Mouse (Mus musculus): ENCODE measurements at regions not wholly inside any gene's neighbourhood (a gene's known extent, or its start where the extent isn't known, plus 50 kb on each side); places are given as distances from the start of the nearest gene placed in this dataset.

DNA sequence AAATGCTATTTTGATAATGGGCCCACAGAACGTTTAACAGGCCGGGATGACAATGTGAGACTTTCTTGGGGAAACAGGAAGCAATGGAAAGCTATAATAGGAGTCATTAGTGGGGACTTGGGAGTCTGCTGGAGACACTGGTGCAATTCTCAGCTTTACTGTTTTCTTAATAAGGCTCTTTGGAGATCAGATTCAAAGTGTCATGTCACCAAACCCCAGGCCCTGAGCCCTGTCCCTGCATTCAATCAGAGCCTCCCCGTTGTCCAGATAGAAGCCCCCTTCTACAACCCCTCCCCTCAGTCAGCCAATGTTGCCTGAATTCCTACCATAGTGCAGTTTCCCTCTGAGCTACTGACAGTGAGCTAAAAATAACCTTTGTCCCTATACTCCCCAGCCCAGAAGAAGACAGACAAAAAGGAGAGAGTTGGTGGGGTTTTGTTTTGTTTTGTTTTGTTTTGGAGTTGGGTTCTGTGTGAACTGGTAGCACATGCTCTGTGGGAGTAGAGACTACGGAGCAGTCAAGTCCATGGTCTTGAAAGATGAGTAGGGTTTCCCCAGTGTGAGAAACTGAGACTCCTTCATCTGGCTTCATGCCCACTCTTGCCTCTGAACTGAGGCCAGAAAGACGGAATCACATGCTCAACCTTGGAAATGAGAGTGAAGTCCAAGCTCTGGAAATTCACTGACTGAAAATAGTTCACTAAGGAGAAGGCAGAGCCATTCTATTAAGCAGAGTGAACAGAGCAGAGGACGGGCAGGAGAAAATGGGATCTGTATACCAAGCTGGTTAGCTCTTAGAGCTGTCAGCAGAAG is 267.3 kb downstream of the Gm826 start:
- DNase-seq (ENCODE audit: low spot score) = no peak
- Histone ChIP-seq H3K9ac (ENCODE audit: low read length) (no peak overlapping the region), H3K9me3 (ENCODE audit: control insufficient read depth, low read length) (no peaks in the 10 kb centered on the region), H3K4me3 (ENCODE audit: low read depth, low read length) (no peak overlapping the region), H3K4me2 (ENCODE audit: low read length) (no peak overlapping the region), H3K4me1 (replicated peaks; ENCODE audit: control insufficient read depth, insufficient read depth, low read length) (peaks cover 14% of the 10 kb centered on the region), H3K36me3 (ENCODE audit: control insufficient read depth, insufficient read depth, low read length) (no peaks in the 10 kb centered on the region), H3K27ac (ENCODE audit: low read depth) (0 out of 2 replicates have a peak overlapping the region, but pooled peaks have one; percentile 0), H3K27me3 (replicated peaks; ENCODE audit: control insufficient read depth, insufficient read depth, low read length) (no peaks in the 10 kb centered on the region)
- ATAC-seq (replicated peaks; ENCODE audit: low FRiP score, low TSS enrichment, low read depth) = no peak
- WGBS = 35% methylated on average over 6 of the region's 6 CpGs

DNA sequence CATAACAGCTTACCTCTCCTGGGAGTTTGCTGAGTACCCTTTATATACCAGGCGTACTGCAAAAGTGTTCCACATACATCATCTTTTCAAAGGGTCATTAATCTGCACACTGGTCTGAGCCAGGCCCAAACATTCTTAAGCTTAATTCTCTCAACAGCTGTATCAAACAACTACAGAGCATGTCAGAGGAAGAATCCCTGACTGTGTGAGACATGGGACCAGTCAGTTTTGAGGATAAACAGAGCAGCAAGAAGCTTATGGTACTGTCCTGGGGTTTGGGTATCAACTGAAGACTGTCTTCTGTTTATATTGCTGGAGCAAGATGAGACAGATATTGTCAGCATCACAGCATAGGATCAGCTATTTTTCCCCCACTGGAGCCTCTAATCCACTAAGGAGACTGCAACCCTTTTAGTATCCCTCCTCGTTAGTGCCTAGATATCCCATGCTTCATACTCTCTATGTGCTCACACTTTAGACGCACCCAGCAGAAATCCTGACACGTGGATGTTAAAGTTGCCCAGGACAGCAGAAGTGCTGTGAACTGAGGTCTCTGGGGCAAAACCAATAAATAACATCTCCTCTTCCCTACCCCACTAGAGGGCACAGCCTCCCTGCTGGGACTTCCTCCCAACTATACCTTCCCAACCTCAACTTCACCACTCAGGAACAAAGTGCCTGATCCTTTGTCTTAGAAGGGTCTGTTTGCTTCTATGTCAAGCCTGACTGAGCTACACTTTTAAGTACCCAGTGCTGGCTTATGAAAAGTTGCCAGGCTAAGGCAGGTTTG is 271.6 kb downstream of the Gm826 start:
- ATAC-seq (replicated peaks; ENCODE audit: low FRiP score, low TSS enrichment, low read depth) (peak; percentile 77), DNase-seq (ENCODE audit: low spot score) (no peak)
- Histone ChIP-seq H3K4me1 (replicated peaks; ENCODE audit: control insufficient read depth, insufficient read depth, low read length) (peaks cover 15% of the 10 kb centered on the region), H3K27me3 (replicated peaks; ENCODE audit: control insufficient read depth, insufficient read depth, low read length) (no peaks in the 10 kb centered on the region; the same call in 1 of the 2 replicates), H3K9me3 (ENCODE audit: control insufficient read depth, low read length) (no peaks in the 10 kb centered on the region), H3K4me3 (ENCODE audit: low read depth, low read length) (no peak overlapping the region), H3K9ac (ENCODE audit: low read length) (no peak overlapping the region), H3K4me2 (ENCODE audit: low read length) (no peak overlapping the region), H3K36me3 (ENCODE audit: control insufficient read depth, insufficient read depth, low read length) (no peaks in the 10 kb centered on the region), H3K27ac (ENCODE audit: low read depth) (peak overlapping the region; percentile 7; the same call in 1 of the 2 replicates)
- 30% methylated on average over 4 of the region's 4 CpGs for WGBS

DNA sequence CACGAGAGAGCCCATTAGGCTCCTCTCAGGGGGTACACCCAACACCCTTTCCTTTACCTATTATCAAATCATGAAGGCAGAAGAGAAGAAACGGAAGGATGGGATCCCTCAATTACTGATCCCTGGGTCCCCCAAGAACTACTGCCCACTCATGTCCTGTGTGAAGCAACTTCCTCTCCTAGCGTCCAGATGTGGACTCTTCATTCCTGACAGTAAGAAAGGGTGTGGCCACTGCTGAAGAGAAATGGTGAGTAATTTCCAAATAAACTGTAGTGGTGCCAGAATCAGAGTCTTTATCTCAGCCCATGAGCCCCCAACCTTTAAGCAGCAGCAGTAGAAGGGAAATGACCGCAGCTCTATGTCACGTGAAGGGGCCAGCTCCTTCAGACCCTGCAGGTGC is 273.9 kb downstream of the Gm826 start:
- DNase-seq (ENCODE audit: low spot score) = no peak
- 84% methylated on average over 5 of the region's 5 CpGs for WGBS
- H3K36me3 ChIP-seq (ENCODE audit: control insufficient read depth, insufficient read depth, low read length) = no peaks in the 10 kb centered on the region

DNA sequence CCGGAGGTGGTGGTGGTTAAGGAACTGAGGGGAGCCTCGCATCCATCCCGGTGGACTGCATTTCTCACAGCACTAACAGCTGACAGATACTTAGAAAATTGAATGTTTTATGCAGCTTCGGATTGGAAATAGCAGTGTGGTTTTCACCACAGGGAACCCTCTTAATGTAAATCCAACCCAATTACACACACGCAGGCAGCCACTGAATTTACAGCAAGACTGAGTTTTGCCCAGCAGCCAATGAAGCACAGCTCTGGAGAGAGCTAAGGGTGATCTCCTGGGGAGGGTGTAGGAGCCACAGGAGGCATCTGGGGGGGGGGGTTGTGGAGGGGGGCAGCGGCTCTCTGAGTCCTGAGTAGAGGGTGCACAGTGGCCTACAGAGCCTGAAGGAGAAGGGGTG is 276.8 kb downstream of the Gm826 start:
- DNase-seq (ENCODE audit: low spot score) = no peak
- WGBS = 55% methylated on average over 6 of the region's 6 CpGs
- H3K4me1 ChIP-seq (replicated peaks; ENCODE audit: control insufficient read depth, insufficient read depth, low read length) = peaks cover 5% of the 10 kb centered on the region

More for the DNA sequence above, 273.9 kb downstream of the Gm826 start:
- no peak for ATAC-seq (replicated peaks; ENCODE audit: low FRiP score, low TSS enrichment, low read depth)
- Histone ChIP-seq H3K4me2 (ENCODE audit: low read length) (no peak overlapping the region), H3K4me3 (ENCODE audit: low read depth, low read length) (no peak overlapping the region), H3K27me3 (replicated peaks; ENCODE audit: control insufficient read depth, insufficient read depth, low read length) (no peaks in the 10 kb centered on the region; the same call in 1 of the 2 replicates), H3K27ac (ENCODE audit: low read depth) (no peak overlapping the region), H3K9ac (ENCODE audit: low read length) (no peak overlapping the region), H3K9me3 (ENCODE audit: control insufficient read depth, low read length) (no peaks in the 10 kb centered on the region), H3K4me1 (replicated peaks; ENCODE audit: control insufficient read depth, insufficient read depth, low read length) (peaks cover 10% of the 10 kb centered on the region)

DNA sequence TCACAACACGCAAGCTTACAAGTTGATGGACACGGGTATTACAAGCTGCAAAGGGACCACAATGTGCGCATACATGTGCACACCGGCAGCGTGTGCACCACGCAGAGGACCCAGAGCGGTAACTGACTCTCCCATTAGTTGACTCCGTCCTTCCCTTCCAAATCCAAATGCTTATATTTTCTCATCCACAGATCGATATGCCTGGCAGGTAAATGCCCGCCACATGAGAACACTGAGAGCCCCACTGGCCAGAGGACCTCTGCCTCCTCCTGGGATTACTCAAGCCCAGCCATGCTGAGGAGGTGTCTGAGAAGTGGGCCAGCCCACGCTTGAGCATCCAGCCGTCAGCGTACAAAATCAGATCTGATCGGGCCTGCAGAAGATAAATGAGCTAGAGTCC is 279.6 kb downstream of the Gm826 start:
- Histone ChIP-seq H3K9ac (ENCODE audit: low read length) (no peak overlapping the region), H3K4me3 (ENCODE audit: low read depth, low read length) (no peak overlapping the region), H3K27me3 (replicated peaks; ENCODE audit: control insufficient read depth, insufficient read depth, low read length) (no peaks in the 10 kb centered on the region; the same call in 1 of the 2 replicates), H3K4me2 (ENCODE audit: low read length) (no peak overlapping the region), H3K9me3 (ENCODE audit: control insufficient read depth, low read length) (no peaks in the 10 kb centered on the region), H3K4me1 (replicated peaks; ENCODE audit: control insufficient read depth, insufficient read depth, low read length) (no peaks in the 10 kb centered on the region), H3K36me3 (ENCODE audit: control insufficient read depth, insufficient read depth, low read length) (no peaks in the 10 kb centered on the region), H3K27ac (ENCODE audit: low read depth) (no peak overlapping the region)
- DNase-seq (ENCODE audit: low spot score) (no peak), ATAC-seq (replicated peaks; ENCODE audit: low FRiP score, low TSS enrichment, low read depth) (no peak)
- 88% methylated on average over 14 of the region's 14 CpGs for WGBS

More for the DNA sequence above, 276.8 kb downstream of the Gm826 start:
- H3K36me3 ChIP-seq (ENCODE audit: control insufficient read depth, insufficient read depth, low read length) = no peaks in the 10 kb centered on the region
- no peak overlapping the region for H3K4me3 ChIP-seq (ENCODE audit: low read depth, low read length)
- H3K4me2 ChIP-seq (ENCODE audit: low read length) = no peak overlapping the region
- H3K9ac ChIP-seq (ENCODE audit: low read length) = no peak overlapping the region
- H3K27ac ChIP-seq (ENCODE audit: low read depth) = no peak overlapping the region
- no peaks in the 10 kb centered on the region; the same call in 1 of the 2 replicates for H3K27me3 ChIP-seq (replicated peaks; ENCODE audit: control insufficient read depth, insufficient read depth, low read length)
- ATAC-seq (replicated peaks; ENCODE audit: low FRiP score, low TSS enrichment, low read depth) = no peak
- H3K9me3 ChIP-seq (ENCODE audit: control insufficient read depth, low read length) = no peaks in the 10 kb centered on the region

DNA sequence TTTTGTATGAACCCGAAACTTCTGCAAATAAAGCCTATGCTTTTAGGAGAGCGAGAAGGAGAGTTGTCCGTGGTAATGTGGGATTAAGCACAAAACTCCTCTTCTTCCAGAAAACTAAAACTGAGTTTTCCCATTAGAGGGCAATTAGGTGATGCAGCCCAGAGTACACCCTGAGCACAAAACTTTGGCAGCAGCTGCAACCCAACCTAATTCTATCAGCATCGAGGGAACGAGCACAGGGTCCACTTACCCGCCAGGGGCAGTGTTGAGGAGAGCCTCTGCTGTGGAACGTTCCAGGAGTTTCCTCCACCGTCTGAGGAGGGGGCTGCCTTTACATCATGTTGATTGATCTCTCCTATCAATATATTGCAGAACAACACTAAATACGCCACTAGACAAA is 285.7 kb downstream of the Gm826 start:
- no peak overlapping the region for H3K4me2 ChIP-seq (ENCODE audit: low read length)
- no peaks in the 10 kb centered on the region for H3K27me3 ChIP-seq (replicated peaks; ENCODE audit: control insufficient read depth, insufficient read depth, low read length)
- H3K27ac ChIP-seq (ENCODE audit: low read depth) = no peak overlapping the region
- H3K4me1 ChIP-seq (replicated peaks; ENCODE audit: control insufficient read depth, insufficient read depth, low read length) = no peaks in the 10 kb centered on the region
- no peak overlapping the region for H3K9ac ChIP-seq (ENCODE audit: low read length)
- DNase-seq (ENCODE audit: low spot score) (peak; percentile 29), ATAC-seq (replicated peaks; ENCODE audit: low FRiP score, low TSS enrichment, low read depth) (no peak)
- H3K36me3 ChIP-seq (ENCODE audit: control insufficient read depth, insufficient read depth, low read length) = no peaks in the 10 kb centered on the region
- H3K4me3 ChIP-seq (ENCODE audit: low read depth, low read length) = no peak overlapping the region
- 88% methylated on average over 9 of the region's 9 CpGs for WGBS
- H3K9me3 ChIP-seq (ENCODE audit: control insufficient read depth, low read length) = no peaks in the 10 kb centered on the region

DNA sequence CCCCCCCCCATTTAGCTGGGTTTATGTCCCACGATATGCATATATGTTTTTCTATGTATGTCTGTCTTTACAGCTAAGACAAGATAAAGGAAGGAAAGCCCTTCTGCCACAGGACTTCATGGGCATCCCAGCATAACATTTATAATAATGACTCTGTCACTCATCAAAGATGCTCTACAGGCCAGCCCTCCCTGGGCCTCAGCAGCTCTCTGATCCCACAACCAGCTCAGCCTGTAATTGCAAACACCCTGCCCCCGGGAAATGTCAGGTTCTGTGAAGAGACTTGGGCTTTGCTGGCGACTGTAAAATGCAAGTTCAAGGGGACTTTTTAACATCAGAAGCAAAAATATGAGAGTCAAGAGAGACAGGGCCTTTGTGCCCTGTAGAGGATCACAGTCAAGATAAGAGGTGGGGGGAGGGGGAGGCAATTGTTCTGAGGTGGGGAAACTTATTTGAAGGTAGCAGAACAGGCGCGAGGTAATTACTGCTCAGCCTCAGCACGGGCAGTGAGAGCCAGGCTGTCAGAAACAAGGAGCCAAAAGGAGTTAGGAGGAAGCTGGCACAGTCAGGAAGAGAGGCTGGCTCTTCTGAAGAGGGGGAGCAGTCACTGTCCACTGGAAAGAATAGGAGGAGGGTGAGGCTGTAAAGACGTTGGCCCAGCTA is 286.9 kb downstream of the Gm826 start:
- ATAC-seq (replicated peaks; ENCODE audit: low FRiP score, low TSS enrichment, low read depth) (no peak), DNase-seq (ENCODE audit: low spot score) (peak; percentile 52)
- H3K4me3 ChIP-seq (ENCODE audit: low read depth, low read length) = no peak overlapping the region
- H3K4me1 ChIP-seq (replicated peaks; ENCODE audit: control insufficient read depth, insufficient read depth, low read length) = no peaks in the 10 kb centered on the region
- no peaks in the 10 kb centered on the region for H3K36me3 ChIP-seq (ENCODE audit: control insufficient read depth, insufficient read depth, low read length)
- no peaks in the 10 kb centered on the region for H3K27me3 ChIP-seq (replicated peaks; ENCODE audit: control insufficient read depth, insufficient read depth, low read length)
- no peak overlapping the region for H3K4me2 ChIP-seq (ENCODE audit: low read length)
- H3K9me3 ChIP-seq (ENCODE audit: control insufficient read depth, low read length) = no peaks in the 10 kb centered on the region
- no peak overlapping the region for H3K9ac ChIP-seq (ENCODE audit: low read length)
- H3K27ac ChIP-seq (ENCODE audit: low read depth) = no peak overlapping the region
- 24% methylated on average over 7 of the region's 7 CpGs for WGBS

DNA sequence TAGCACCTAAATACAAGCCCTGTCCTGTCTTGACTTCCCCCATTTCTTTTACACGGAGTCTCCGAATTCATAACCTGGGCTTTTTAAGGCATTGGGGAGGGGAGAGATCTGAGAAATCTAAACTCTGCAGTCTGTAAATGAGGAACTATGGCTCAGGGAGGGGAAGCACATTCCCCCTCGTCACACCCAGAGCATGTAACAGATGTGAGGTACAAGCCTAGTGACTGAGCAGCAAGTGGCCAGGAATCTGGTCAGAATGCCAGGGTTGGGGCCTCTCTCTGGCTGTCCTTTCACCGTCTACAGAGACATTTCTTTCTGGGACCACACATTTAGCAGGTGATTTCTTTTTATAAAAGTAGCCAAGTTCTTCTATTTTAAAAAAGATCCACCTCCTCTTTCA is 289.4 kb downstream of the Gm826 start:
- ATAC-seq (replicated peaks; ENCODE audit: low FRiP score, low TSS enrichment, low read depth) (no peak), DNase-seq (ENCODE audit: low spot score) (peak; percentile 41)
- no peak overlapping the region for H3K27ac ChIP-seq (ENCODE audit: low read depth)
- no peaks in the 10 kb centered on the region for H3K36me3 ChIP-seq (ENCODE audit: control insufficient read depth, insufficient read depth, low read length)
- no peaks in the 10 kb centered on the region for H3K4me1 ChIP-seq (replicated peaks; ENCODE audit: control insufficient read depth, insufficient read depth, low read length)
- no peak overlapping the region for H3K4me3 ChIP-seq (ENCODE audit: low read depth, low read length)
- no peak overlapping the region for H3K9ac ChIP-seq (ENCODE audit: low read length)
- 84% methylated on average over 4 of the region's 4 CpGs for WGBS
- no peaks in the 10 kb centered on the region for H3K9me3 ChIP-seq (ENCODE audit: control insufficient read depth, low read length)
- no peaks in the 10 kb centered on the region for H3K27me3 ChIP-seq (replicated peaks; ENCODE audit: control insufficient read depth, insufficient read depth, low read length)
- H3K4me2 ChIP-seq (ENCODE audit: low read length) = no peak overlapping the region

Data from intestine, embryonic 14.5 days (tissue).